Mouse (Mus musculus) brain, embryonic 14.5 days (tissue): ENCODE measurements around the gene Atrnl1.

Experiments
- CTCF ChIP-seq: fragments of 200-500 bp; IDR thresholded peaks from 2 replicates; pipeline ENCODE4 v1.5.1; 2012; ENCODE audit warnings: inconsistent platforms, mild to moderate bottlenecking, moderate library complexity, borderline replicate concordance; ENCODE audit not compliant: insufficient read depth, insufficient read length; ENCODE audit errors: extremely low read depth
- POLR2A ChIP-seq: fragments of 200-500 bp; IDR thresholded peaks from 2 replicates; pipeline ENCODE4 v1.6.1; 2012; ENCODE audit warnings: mild to moderate bottlenecking, inconsistent platforms, borderline replicate concordance; ENCODE audit not compliant: poor library complexity, insufficient read depth, insufficient read length, severe bottlenecking; ENCODE audit errors: extremely low read depth

DNA sequence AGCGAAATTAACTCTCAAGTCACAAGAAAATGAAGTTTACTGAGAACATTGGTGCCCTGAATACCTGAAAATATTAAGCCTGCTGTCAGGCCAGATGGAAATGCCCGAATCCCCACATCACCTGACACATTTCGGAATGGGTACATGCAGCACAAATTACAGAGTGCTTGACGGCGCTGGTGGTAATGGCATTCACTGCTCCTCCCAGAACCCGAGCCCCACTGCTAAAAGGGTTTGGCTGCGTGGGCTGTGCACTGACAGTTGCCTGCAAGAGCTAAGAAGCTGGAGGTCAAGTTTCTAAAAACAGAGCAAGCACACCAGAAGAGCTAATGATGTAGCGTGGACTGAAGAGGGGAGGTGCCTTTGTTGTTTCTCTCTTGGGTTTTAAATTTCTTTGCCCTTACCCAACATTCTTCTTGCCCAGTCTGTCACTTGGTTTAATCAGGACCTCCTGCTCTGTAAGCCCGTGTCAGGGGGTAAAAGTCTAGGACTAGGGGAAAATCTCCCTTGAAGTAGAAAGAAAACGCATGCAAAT is 377.8 kb downstream of the Atrnl1 start:
- no peak for TF ChIP-seq CTCF
- no peak for TF ChIP-seq POLR2A
